8 mouse cellular contexts compared by ENCODE assay signal in the genomic region with DNA sequence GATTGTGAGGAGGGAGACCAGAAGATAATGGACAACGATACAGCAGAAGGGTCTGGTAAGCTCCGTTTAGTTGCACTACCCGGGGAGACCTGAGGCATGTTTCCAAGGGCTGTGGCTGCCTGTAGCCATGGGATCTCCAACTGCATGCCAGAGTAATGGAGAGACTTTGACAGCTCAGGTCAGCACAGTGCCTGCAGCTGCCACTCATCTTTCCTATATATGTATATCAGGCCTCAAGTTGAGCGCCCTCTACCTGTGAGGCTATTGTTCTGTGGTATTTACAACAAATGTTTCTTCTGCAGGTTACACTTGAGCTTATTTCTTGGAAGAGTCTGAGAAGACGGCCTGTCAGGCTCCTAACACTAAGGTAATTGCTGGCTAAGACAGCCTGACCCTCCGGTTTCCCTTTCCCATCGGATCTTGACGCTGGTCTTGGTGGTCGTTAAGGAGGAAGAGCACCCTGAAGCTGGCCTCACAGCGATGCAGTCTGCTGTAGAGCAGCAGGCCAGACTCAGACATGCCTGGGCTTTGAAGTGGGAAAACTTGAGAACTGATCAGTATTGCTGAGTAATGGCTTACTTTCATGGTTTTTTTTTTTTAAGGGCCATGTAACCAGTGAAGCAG. TPM values are rescaled to one million over a fixed set of nuclear protein-coding genes. Genes with fewer than 3 reads are reported as not detected.
DNase-seq lines count a peak whose midpoint lies in the region; ATAC-seq and TF ChIP-seq lines count a peak whose summit lies in the region.

No protein-coding gene starts in this region.

- H3K9me3 ChIP-seq in embryonic facial prominence, embryonic 11.5 days (replicated peaks; ENCODE audit: control insufficient read depth, low read length), result no peaks in the 10 kb centered on the region
- H3K9me3 ChIP-seq in heart, postnatal 0 days (replicated peaks; ENCODE audit: control insufficient read depth, low read length), result no peaks in the 10 kb centered on the region

- H3K4me3 ChIP-seq in embryonic facial prominence, embryonic 11.5 days (ENCODE audit: low read depth, low read length), result peak overlapping the region; percentile 80
- peak overlapping the region; percentile 68 for H3K4me3 ChIP-seq in heart, postnatal 0 days (ENCODE audit: low read depth, low read length)

- WGBS in embryonic facial prominence, embryonic 11.5 days, result 27% methylated on average over 10 of the region's 10 CpGs
- 32% methylated on average over 10 of the region's 10 CpGs for WGBS in heart, postnatal 0 days

- ATAC-seq in embryonic facial prominence, embryonic 11.5 days (replicated peaks; ENCODE audit: insufficient number of reproducible peaks, low FRiP score, low TSS enrichment, low read depth), result no peak
- peak; percentile 16; the same call in 1 of the 2 replicates for ATAC-seq in heart, postnatal 0 days (ENCODE audit: insufficient read depth, low read depth)

- peaks cover 8% of the 10 kb centered on the region for H3K36me3 ChIP-seq in embryonic facial prominence, embryonic 11.5 days (replicated peaks; ENCODE audit: control insufficient read depth, insufficient read depth, low read depth, low read length)
- peaks cover 37% of the 10 kb centered on the region for H3K36me3 ChIP-seq in heart, postnatal 0 days (replicated peaks; ENCODE audit: control insufficient read depth, insufficient read depth, low read length)

- no peak for TF ChIP-seq EP300 in heart, postnatal 0 days (IDR thresholded peaks at IDR 0.05; ENCODE audit: low read depth)

- peak; percentile 87 for DNase-seq in CD4-positive, CD25-positive, alpha-beta regulatory T cell, adult 2 months (ENCODE audit: low read depth, low spot score)
- DNase-seq in NIH3T3 (ENCODE audit: low read depth), result peak; percentile 81
- DNase-seq in embryonic facial prominence, embryonic 11.5 days (ENCODE audit: low spot score), result peak; percentile 64
- DNase-seq in heart, postnatal 0 days (ENCODE audit: low spot score), result no peak
- peak; percentile 69 to 72 for DNase-seq in kidney, postnatal 36 days
- peak; percentile 60 for DNase-seq in lung, postnatal 10 days
- peak; percentile 59 for DNase-seq in retina, embryonic 14.5 days (ENCODE audit: low spot score)
- no peak for DNase-seq in ovary, adult 18-20 months (ENCODE audit: low spot score)

- no peaks in the 10 kb centered on the region; the same call in 1 of the 2 replicates for H3K4me1 ChIP-seq in embryonic facial prominence, embryonic 11.5 days (ENCODE audit: control insufficient read depth, insufficient read depth, low read length)
- no peaks in the 10 kb centered on the region for H3K4me1 ChIP-seq in heart, postnatal 0 days (ENCODE audit: control insufficient read depth, insufficient read depth)

- H3K27ac ChIP-seq in embryonic facial prominence, embryonic 11.5 days (replicated peaks; ENCODE audit: low read depth, low read length), result 0 out of 2 replicates have a peak overlapping the region, but pooled peaks have one; percentile 29
- peak overlapping the region; percentile 91; the same call in 1 of the 2 replicates for H3K27ac ChIP-seq in heart, postnatal 0 days (ENCODE audit: low read depth)

- peak overlapping the region; percentile 75 for H3K4me2 ChIP-seq in embryonic facial prominence, embryonic 11.5 days (ENCODE audit: low read depth, low read length)
- peak overlapping the region; percentile 74 for H3K4me2 ChIP-seq in heart, postnatal 0 days (ENCODE audit: low read depth, low read length)

- H3K27me3 ChIP-seq in embryonic facial prominence, embryonic 11.5 days (ENCODE audit: control insufficient read depth, insufficient read depth, low read length), result no peaks in the 10 kb centered on the region
- no peaks in the 10 kb centered on the region for H3K27me3 ChIP-seq in heart, postnatal 0 days (ENCODE audit: control insufficient read depth, insufficient read depth, low read length)

- peak; percentile 54 for TF ChIP-seq CTCF in heart, postnatal 0 days (IDR thresholded peaks at IDR 0.05; ENCODE audit: low read depth)

- peak overlapping the region; percentile 86; the same call in 1 of the 2 replicates for H3K9ac ChIP-seq in embryonic facial prominence, embryonic 11.5 days (replicated peaks; ENCODE audit: low read length)
- H3K9ac ChIP-seq in heart, postnatal 0 days (replicated peaks; ENCODE audit: low read depth, low read length), result peak overlapping the region; percentile 91; the same call in 1 of the 2 replicates

RNA-seq across cellular contexts. Expression of a gene that starts 6.8 kb away (rescaled TPM):
- polyA plus RNA-seq in embryonic facial prominence, embryonic 11.5 days (2014; fragmentation: Nextera tagmentation; extraction: Ambion mirVana), result 0.67 and 2.2 TPM in 2 replicates
- 1.2 TPM in 1 of 2 replicates, not detected in the other for total RNA-seq in heart, postnatal 0 days (2014; rRNA removed; ENCODE audit: low replicate concordance)
- 2.9 and 3.9 TPM in 2 replicates for polyA plus RNA-seq in heart, postnatal 0 days (2015; fragmentation: Nextera tagmentation; extraction: Ambion mirVana)

RNA-seq across cellular contexts. Expression of a gene that starts 19.4 kb away (rescaled TPM):
- polyA plus RNA-seq in embryonic facial prominence, embryonic 11.5 days (2014; fragmentation: Nextera tagmentation; extraction: Ambion mirVana), result 76.6 and 79.7 TPM in 2 replicates
- 51.3 and 69.0 TPM in 2 replicates for total RNA-seq in heart, postnatal 0 days (2014; rRNA removed; ENCODE audit: low replicate concordance)
- 63.2 and 65.1 TPM in 2 replicates for polyA plus RNA-seq in heart, postnatal 0 days (2015; fragmentation: Nextera tagmentation; extraction: Ambion mirVana)

RNA-seq across cellular contexts. Expression of a gene that starts 35.8 kb away (rescaled TPM):
- polyA plus RNA-seq in embryonic facial prominence, embryonic 11.5 days (2014; fragmentation: Nextera tagmentation; extraction: Ambion mirVana), result 60.5 and 64.6 TPM in 2 replicates
- 7.5 and 8.4 TPM in 2 replicates for total RNA-seq in heart, postnatal 0 days (2014; rRNA removed; ENCODE audit: low replicate concordance)
- 30.5 and 34.2 TPM in 2 replicates for polyA plus RNA-seq in heart, postnatal 0 days (2015; fragmentation: Nextera tagmentation; extraction: Ambion mirVana)

RNA-seq across cellular contexts. Expression of a gene that starts 43.4 kb away (rescaled TPM):
- 60.6 and 61.5 TPM in 2 replicates for polyA plus RNA-seq in embryonic facial prominence, embryonic 11.5 days (2014; fragmentation: Nextera tagmentation; extraction: Ambion mirVana)
- 20.6 and 20.8 TPM in 2 replicates for total RNA-seq in heart, postnatal 0 days (2014; rRNA removed; ENCODE audit: low replicate concordance)
- 17.1 and 18.6 TPM in 2 replicates for polyA plus RNA-seq in heart, postnatal 0 days (2015; fragmentation: Nextera tagmentation; extraction: Ambion mirVana)

RNA-seq across cellular contexts. Expression of a gene that starts 48.6 kb away (rescaled TPM):
- polyA plus RNA-seq in embryonic facial prominence, embryonic 11.5 days (2014; fragmentation: Nextera tagmentation; extraction: Ambion mirVana), result 34.9 and 35.4 TPM in 2 replicates
- total RNA-seq in heart, postnatal 0 days (2014; rRNA removed; ENCODE audit: low replicate concordance), result 7.6 and 12.4 TPM in 2 replicates
- polyA plus RNA-seq in heart, postnatal 0 days (2015; fragmentation: Nextera tagmentation; extraction: Ambion mirVana), result 16.4 and 17.0 TPM in 2 replicates

Comparison
In these comparisons a context has a peak if more than half of its experiments do, and no peak if none do; other contexts are left out.
1. DNase-seq: peak in CD4-positive, CD25-positive, alpha-beta regulatory T cell, adult 2 months (single experiment), NIH3T3 (single experiment), embryonic facial prominence, embryonic 11.5 days (single experiment), kidney, postnatal 36 days (2 of 2), lung, postnatal 10 days (single experiment) and retina, embryonic 14.5 days (single experiment); none in heart, postnatal 0 days (single experiment) and ovary, adult 18-20 months (single experiment).